Mouse (Mus musculus) heart, embryonic 15.5 days (tissue): ENCODE data around the gene Plekhm1. TPM values are rescaled to one million over a fixed set of nuclear protein-coding genes. Genes with fewer than 3 reads are reported as not detected.
"Not testable (repeated sequence)": the region's sequence is repeated elsewhere in the genome, so short reads cannot be mapped to it uniquely, and the experiment has no call there.

Experiments
- ATAC-seq: fragments of 200-750 bp; cut with Nextera tagmentation; replicated peaks from 2 replicates; pipeline ENCODE4 v1.8.0; 2017; ENCODE audit warnings: low read depth, moderate TSS enrichment; ENCODE audit not compliant: insufficient number of reproducible peaks, insufficient read depth, low FRiP score
- H3K27ac ChIP-seq: fragments of 300-500 bp; sonication (generic); 2 replicates; pipeline ENCODE4 v1.5.1; 2015; ENCODE audit warnings: mild to moderate bottlenecking, inconsistent platforms
- H3K27me3 ChIP-seq: fragments of 300-500 bp; sonication (generic); 2 replicates; pipeline ENCODE4 v1.6.1; 2015; ENCODE audit warnings: inconsistent platforms
- H3K36me3 ChIP-seq: fragments of 300-500 bp; sonication (generic); 2 replicates; pipeline ENCODE4 v1.6.1; 2015; ENCODE audit warnings: mild to moderate bottlenecking, inconsistent platforms
- H3K4me1 ChIP-seq: fragments of 300-500 bp; sonication (generic); replicated peaks from 2 replicates; pipeline ENCODE4 v1.6.1; 2015; ENCODE audit warnings: inconsistent platforms
- H3K4me2 ChIP-seq: fragments of 300-500 bp; sonication (generic); 2 replicates; pipeline ENCODE4 v1.6.1; 2015; ENCODE audit warnings: inconsistent platforms, mild to moderate bottlenecking, moderate library complexity
- H3K4me3 ChIP-seq: fragments of 300-500 bp; sonication (generic); 2 replicates; pipeline ENCODE4 v1.5.1; 2015; ENCODE audit warnings: mild to moderate bottlenecking, inconsistent platforms
- H3K9ac ChIP-seq: fragments of 300-500 bp; sonication (generic); 2 replicates; pipeline ENCODE4 v1.6.1; 2015; ENCODE audit warnings: mild to moderate bottlenecking, inconsistent platforms
- H3K9me3 ChIP-seq: fragments of 300-500 bp; sonication (generic); replicated peaks from 2 replicates; pipeline ENCODE4 v1.6.1; 2016; ENCODE audit warnings: inconsistent platforms
- WGBS: fragments of 180-500 bp; shearing (Covaris S2); methylation state at CpG from one replicate; pipeline ENCODE4 v1.1.7; 2015; ENCODE audit warnings: mixed read lengths; 5-methylcytosine and 5-hydroxymethylcytosine counted together
- polyA plus RNA-seq: library from polyadenylated mRNA; unstranded; fragments of >200 nt; fragmentation: Nextera tagmentation; extraction: Ambion mirVana; gene quantifications from 2 replicates; pipeline ENCODE4 v1.2.1, GENCODE M21; 2015

The Plekhm1 gene
- polyA plus RNA-seq, 1 experiment from 2014 or later, result 4.8 TPM

DNA sequence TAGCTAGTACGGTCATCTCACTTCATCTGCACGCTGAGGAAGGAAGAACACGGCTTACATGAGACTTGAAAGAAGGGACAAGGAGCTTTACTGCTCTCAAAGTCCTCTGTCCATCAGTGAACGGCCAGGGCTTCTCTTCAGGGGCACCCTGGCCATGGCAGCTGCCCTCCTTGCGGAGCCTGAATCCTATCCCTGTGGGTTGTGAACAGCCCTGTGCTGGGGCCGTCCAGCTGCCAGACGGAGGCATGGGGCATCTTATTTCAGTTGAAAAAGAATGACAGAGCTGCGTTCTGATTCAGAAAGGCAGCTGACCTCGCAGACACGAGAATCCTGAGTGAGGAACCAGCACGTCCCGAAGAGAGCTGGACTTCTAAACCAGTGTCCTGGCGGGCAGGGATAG is 3.6 kb downstream of the Plekhm1 start:
- H3K9ac ChIP-seq, result no peak overlapping the region
- H3K4me2 ChIP-seq, result no peak overlapping the region
- no peak overlapping the region for H3K4me3 ChIP-seq
- ATAC-seq, result no peak
- no peak overlapping the region for H3K27ac ChIP-seq
- H3K4me1 ChIP-seq, result peaks cover 12% of the 10 kb centered on the region
- no peaks in the 10 kb centered on the region for H3K27me3 ChIP-seq
- no peaks in the 10 kb centered on the region for H3K9me3 ChIP-seq
- WGBS, result 86% methylated on average over 13 of the region's 13 CpGs
- no peaks in the 10 kb centered on the region for H3K36me3 ChIP-seq

- 62% methylated on average over 5 of the region's 5 CpGs for WGBS
- H3K9me3 ChIP-seq, ATAC-seq, H3K4me1 ChIP-seq, H3K4me3 ChIP-seq, H3K36me3 ChIP-seq, H3K27ac ChIP-seq, H3K9ac ChIP-seq, H3K4me2 ChIP-seq, H3K27me3 ChIP-seq: not testable (repeated sequence)
Observed at GRCm38 (mm10) chr11:103407136-103407535, 5.4 kb downstream of the Plekhm1 start.

DNA sequence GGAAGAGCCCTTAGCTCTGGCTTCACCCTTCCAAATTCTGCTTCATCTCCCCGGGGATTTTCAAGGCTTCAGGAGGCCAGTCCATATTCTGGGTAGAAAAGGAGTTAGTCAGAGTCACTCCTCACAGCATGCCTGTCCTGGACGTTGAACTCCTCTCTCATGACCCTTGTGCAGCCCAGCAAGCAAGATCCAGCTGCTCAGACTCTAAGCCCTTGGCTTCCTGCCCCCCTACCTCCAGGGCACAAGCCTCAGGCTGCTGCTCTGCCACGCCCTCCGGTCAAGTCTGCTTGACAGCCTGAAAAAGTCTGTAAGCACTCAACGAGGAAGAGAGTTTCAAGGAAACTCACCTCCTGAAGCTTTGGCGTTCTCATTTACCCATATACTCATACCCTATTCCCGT is 5.9 kb downstream of the Plekhm1 start:
- Histone ChIP-seq H3K27ac (no peak overlapping the region), H3K36me3 (no peaks in the 10 kb centered on the region; the same call in 1 of the 2 replicates), H3K4me1 (peaks cover 3% of the 10 kb centered on the region; the same call in 1 of the 2 replicates), H3K4me2 (no peak overlapping the region), H3K9ac (no peak overlapping the region), H3K9me3 (no peaks in the 10 kb centered on the region), H3K27me3 (no peaks in the 10 kb centered on the region), H3K4me3 (no peak overlapping the region)
- no peak for ATAC-seq
- WGBS, result 69% methylated on average over 7 of the region's 7 CpGs

- Histone ChIP-seq H3K9me3 (no peaks in the 10 kb centered on the region), H3K9ac (no peak overlapping the region), H3K36me3 (no peaks in the 10 kb centered on the region; the same call in 1 of the 2 replicates), H3K4me2 (no peak overlapping the region), H3K4me1 (no peaks in the 10 kb centered on the region; the same call in 1 of the 2 replicates), H3K27ac (no peak overlapping the region), H3K27me3 (no peaks in the 10 kb centered on the region), H3K4me3 (no peak overlapping the region)
- ATAC-seq, result no peak
- WGBS, result 76% methylated on average over 1 of the region's 1 CpGs
Observed at GRCm38 (mm10) chr11:103405814-103406213, 6.7 kb downstream of the Plekhm1 start.

DNA sequence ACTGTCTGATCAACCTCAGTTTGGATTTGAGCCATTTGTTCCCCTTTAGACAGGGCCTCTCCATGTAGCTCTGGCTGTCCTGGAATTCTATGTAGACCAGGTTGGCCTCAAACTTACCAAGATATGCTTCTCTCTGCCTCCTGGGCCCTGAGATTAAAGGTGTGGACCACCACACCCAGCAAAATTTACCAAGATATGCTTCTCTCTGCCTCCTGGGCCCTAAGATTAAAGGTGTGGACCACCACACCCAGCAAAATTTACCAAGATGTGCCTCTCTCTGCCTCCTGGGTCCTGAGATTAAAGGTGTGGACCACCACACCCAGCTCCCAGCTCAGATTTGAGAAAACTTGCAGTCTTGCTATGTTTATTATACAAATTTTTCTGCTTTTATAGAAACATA is 7.9 kb downstream of the Plekhm1 start:
- H3K9me3 ChIP-seq, result no peaks in the 10 kb centered on the region
- H3K27me3 ChIP-seq, result no peaks in the 10 kb centered on the region
- no peak overlapping the region for H3K27ac ChIP-seq
- H3K36me3 ChIP-seq, result no peaks in the 10 kb centered on the region; the same call in 1 of the 2 replicates
- no peak overlapping the region for H3K4me3 ChIP-seq
- no peak for ATAC-seq
- H3K4me2 ChIP-seq, result no peak overlapping the region
- no peak overlapping the region for H3K9ac ChIP-seq
- H3K4me1 ChIP-seq, result no peaks in the 10 kb centered on the region; the same call in 1 of the 2 replicates

DNA sequence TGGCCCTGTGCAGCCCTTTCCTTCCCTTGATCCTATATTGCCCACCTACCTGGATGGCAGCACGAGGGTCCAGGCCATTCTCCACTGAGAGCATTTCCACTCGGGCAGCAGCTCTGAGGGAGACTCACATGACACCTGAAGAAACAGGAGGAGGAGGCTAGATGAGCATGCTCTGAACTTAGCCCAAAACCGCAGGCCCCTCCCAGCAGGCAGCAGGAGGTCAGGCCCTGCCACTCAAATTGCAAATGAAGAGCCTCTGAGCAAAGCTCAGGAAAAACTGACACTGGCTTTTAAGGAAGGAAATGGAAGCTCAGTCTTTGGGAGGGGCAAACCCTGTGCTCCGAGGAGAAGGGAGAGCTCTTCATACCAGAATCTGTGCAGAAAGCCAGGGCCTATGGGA is 8.7 kb downstream of the Plekhm1 start:
- H3K4me3 ChIP-seq, result no peak overlapping the region
- no peaks in the 10 kb centered on the region for H3K9me3 ChIP-seq
- H3K27ac ChIP-seq, result no peak overlapping the region
- 51% methylated on average over 4 of the region's 4 CpGs for WGBS
- H3K9ac ChIP-seq, result no peak overlapping the region
- no peak for ATAC-seq
- no peaks in the 10 kb centered on the region for H3K27me3 ChIP-seq
- no peaks in the 10 kb centered on the region; the same call in 1 of the 2 replicates for H3K36me3 ChIP-seq
- no peak overlapping the region for H3K4me2 ChIP-seq
- H3K4me1 ChIP-seq, result no peaks in the 10 kb centered on the region; the same call in 1 of the 2 replicates

DNA sequence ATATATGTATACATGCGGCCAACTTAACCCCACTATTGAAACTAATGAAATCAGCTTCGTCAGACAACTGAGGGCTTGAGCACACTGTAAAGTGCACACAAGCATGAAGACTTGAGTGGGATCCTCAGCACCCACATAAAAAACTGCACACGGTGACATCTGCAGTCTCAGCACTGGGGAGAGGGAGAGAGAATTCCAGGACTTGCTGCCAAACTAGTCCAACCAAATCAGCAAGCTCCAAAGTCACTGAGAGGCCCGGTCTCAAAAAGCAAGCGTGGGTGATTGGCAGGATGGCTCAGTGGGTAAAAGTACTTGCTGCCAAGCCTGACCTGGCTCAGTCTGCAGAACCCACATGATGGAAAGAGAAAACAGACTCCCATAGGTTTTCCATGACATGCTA is 9.7 kb downstream of the Plekhm1 start:
- no peaks in the 10 kb centered on the region; the same call in 1 of the 2 replicates for H3K36me3 ChIP-seq
- 84% methylated on average over 5 of the region's 5 CpGs for WGBS
- H3K4me3 ChIP-seq, result no peak overlapping the region
- no peak overlapping the region for H3K9ac ChIP-seq
- H3K27me3 ChIP-seq, result no peaks in the 10 kb centered on the region
- H3K27ac ChIP-seq, result no peak overlapping the region
- H3K9me3 ChIP-seq, result no peaks in the 10 kb centered on the region
- ATAC-seq, result no peak
- no peak overlapping the region for H3K4me2 ChIP-seq
- no peaks in the 10 kb centered on the region; the same call in 1 of the 2 replicates for H3K4me1 ChIP-seq

GRCm38 (mm10) chr11:103402198-103402597 is 10.3 kb downstream of the Plekhm1 start:
- no peak for ATAC-seq
- H3K4me2 ChIP-seq, result no peak overlapping the region
- no peaks in the 10 kb centered on the region; the same call in 1 of the 2 replicates for H3K36me3 ChIP-seq
- no peaks in the 10 kb centered on the region for H3K27me3 ChIP-seq
- H3K9ac ChIP-seq, result no peak overlapping the region
- H3K4me3 ChIP-seq, result no peak overlapping the region
- no peaks in the 10 kb centered on the region; the same call in 1 of the 2 replicates for H3K4me1 ChIP-seq
- no peak overlapping the region for H3K27ac ChIP-seq
- H3K9me3 ChIP-seq, result no peaks in the 10 kb centered on the region
- 51% methylated on average over 2 of the region's 2 CpGs for WGBS

DNA sequence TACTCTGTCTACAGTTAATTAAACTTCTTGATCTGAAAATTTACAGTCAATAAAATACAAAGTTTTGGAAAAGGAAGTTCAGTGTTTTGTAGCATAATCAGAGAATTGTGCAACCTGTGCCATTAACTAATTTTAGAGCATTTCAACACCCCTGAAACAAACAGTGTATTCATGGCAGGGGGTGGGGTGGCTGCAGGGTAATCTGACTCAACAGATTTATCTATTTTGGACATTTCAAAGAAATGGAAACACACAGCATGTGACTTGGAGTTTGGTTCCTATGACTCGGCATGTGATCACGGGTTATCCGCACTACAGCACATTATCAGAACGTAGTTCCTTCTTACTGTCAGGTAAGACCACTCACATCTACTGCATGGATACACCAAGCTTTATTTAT is 12.5 kb downstream of the Plekhm1 start:
- Histone ChIP-seq H3K36me3 (peaks cover 21% of the 10 kb centered on the region), H3K4me1 (no peaks in the 10 kb centered on the region), H3K27ac (no peak overlapping the region), H3K27me3 (no peaks in the 10 kb centered on the region), H3K9me3 (no peaks in the 10 kb centered on the region), H3K9ac (no peak overlapping the region), H3K4me2 (no peak overlapping the region), H3K4me3 (no peak overlapping the region)
- ATAC-seq, result no peak
- WGBS, result 84% methylated on average over 4 of the region's 4 CpGs

DNA sequence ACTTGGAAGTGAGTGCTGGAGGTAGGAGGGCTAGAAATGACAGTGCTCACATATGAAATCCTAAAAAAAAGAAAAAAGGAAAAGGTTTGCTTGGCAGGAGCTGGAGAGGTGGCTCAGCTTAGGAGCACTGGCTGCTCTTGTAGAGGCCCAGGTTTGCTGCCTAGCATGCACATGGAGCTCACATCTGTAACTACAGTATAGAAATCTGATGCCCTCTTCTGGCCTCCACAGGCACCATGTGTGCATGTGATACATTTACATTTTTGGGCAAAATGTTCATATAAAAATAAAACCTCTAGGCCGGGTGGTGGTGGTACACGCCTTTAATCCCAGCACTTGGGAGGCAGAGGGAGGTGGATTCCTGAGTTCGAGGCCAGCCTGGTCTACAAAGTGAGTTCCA is 13.4 kb downstream of the Plekhm1 start:
- Histone ChIP-seq H3K4me2 (no peak overlapping the region), H3K4me1 (no peaks in the 10 kb centered on the region), H3K27ac (no peak overlapping the region), H3K9me3 (no peaks in the 10 kb centered on the region), H3K9ac (no peak overlapping the region), H3K27me3 (no peaks in the 10 kb centered on the region), H3K36me3 (peaks cover 26% of the 10 kb centered on the region), H3K4me3 (no peak overlapping the region)
- ATAC-seq, result no peak
- WGBS, result 77% methylated on average over 3 of the region's 3 CpGs

DNA sequence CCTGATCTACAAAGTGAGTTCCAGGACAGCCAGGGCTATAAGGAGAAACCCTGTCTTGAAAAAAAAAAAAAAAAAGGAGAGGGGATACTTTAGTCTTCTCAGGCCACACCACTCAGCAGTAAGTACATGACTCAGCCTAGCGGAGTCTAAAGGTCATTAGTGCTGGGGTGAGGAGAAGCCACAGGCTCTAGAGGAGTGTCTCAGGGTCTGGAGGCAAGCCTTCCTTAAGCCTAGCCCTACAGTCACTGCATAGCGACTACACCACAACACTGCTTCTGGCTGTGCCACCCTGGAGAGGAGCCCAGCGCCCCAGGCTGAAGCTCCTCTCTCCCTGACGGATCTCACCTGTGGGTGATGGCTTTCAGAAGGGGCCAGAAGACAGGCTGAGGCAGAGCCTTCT is 15.8 kb downstream of the Plekhm1 start:
- Histone ChIP-seq H3K27ac (no peak overlapping the region), H3K9ac (no peak overlapping the region), H3K4me3 (no peak overlapping the region), H3K36me3 (peaks cover 34% of the 10 kb centered on the region), H3K4me1 (no peaks in the 10 kb centered on the region), H3K27me3 (no peaks in the 10 kb centered on the region), H3K4me2 (no peak overlapping the region), H3K9me3 (no peaks in the 10 kb centered on the region)
- 91% methylated on average over 4 of the region's 4 CpGs for WGBS
- no peak for ATAC-seq

GRCm38 (mm10) chr11:103396236-103396635 is 16.3 kb downstream of the Plekhm1 start:
- H3K27ac ChIP-seq, result no peak overlapping the region
- no peak overlapping the region for H3K9ac ChIP-seq
- peaks cover 34% of the 10 kb centered on the region for H3K36me3 ChIP-seq
- no peaks in the 10 kb centered on the region for H3K9me3 ChIP-seq
- no peak overlapping the region for H3K4me2 ChIP-seq
- H3K4me1 ChIP-seq, result no peaks in the 10 kb centered on the region
- no peak overlapping the region for H3K4me3 ChIP-seq
- WGBS, result 92% methylated on average over 4 of the region's 4 CpGs
- ATAC-seq, result no peak
- H3K27me3 ChIP-seq, result no peaks in the 10 kb centered on the region
